Mouse (Mus musculus) adrenal gland, adult 18-20 months (tissue): Measurements from ENCODE around the gene Tab1. TPM values are rescaled to one million over a fixed set of nuclear protein-coding genes. Genes with fewer than 3 reads are reported as not detected.

Experiments used
- DNase-seq, 2 experiments: peaks; one replicate each; pipeline ENCODE4 v3.0.0; 2021 to 2022; ENCODE audit warnings: low spot score in 2 of 2
- long read RNA-seq, 2 experiments: library from polyadenylated mRNA; stranded (forward); transcript quantifications; one replicate each; pipeline ENCODE4 v2.0.0; 2021
- total RNA-seq, 2 experiments: library from RNA; stranded (reverse); gene quantifications; 1 replicate in 1 of 2; 2 replicates in 1 of 2; pipeline ENCODE4 v1.2.3; 2021

Tab1 gene
- 1 to 10 TPM; 9.3 to 9.4 TPM for total RNA-seq
- long read RNA-seq, experiment 1, transcript Tab1-201 (11 exons, 2,964 nt) = major isoform, 15 of 20 reads
- long read RNA-seq, experiment 1, partial matches to known transcripts = 0 of 20 reads
- long read RNA-seq, experiment 1, other reads (novel, unspliced or antisense) = 5 of 20 reads
- long read RNA-seq, experiment 2, transcript Tab1-201 (11 exons, 2,964 nt) = major isoform, 44 of 59 reads
- long read RNA-seq, experiment 2, partial matches to known transcripts = 14 of 59 reads
- long read RNA-seq, experiment 2, other reads (novel, unspliced or antisense) = 1 of 59 reads

- DNase-seq = peak; percentile 91
These were observed at the start of gene Tab1 for GRCm38 (mm10) chr15:80132993-80133586. Gene Tab1 (plus strand): TSS chr15:80133127.

- peak; percentile 97 to 98 for DNase-seq
These were observed 49.6 kb upstream of the Tab1 start for GRCm38 (mm10) chr15:80083276-80083731.

GRCm38 (mm10) chr15:80083740-80084139 lies 49.2 kb upstream of the Tab1 start:
- DNase-seq = no peak

- no peak for DNase-seq
These were observed 45.4 kb upstream of the Tab1 start for GRCm38 (mm10) chr15:80087406-80088012.

- peak; percentile 82 to 85 for DNase-seq
These were observed 44.3 kb upstream of the Tab1 start for GRCm38 (mm10) chr15:80088637-80089036.

GRCm38 (mm10) chr15:80090155-80090554 lies 42.8 kb upstream of the Tab1 start:
- DNase-seq = no peak

GRCm38 (mm10) chr15:80090741-80091120 lies 42.2 kb upstream of the Tab1 start:
- no peak for DNase-seq

GRCm38 (mm10) chr15:80091121-80091955 lies 41.6 kb upstream of the Tab1 start, which contains the start of the genes Syngr1 and Rpl3:
Gene Syngr1 (plus strand): TSS chr15:80091334.
Gene Rpl3 (minus strand): TSS chr15:80091868.
- peak; percentile 83 to 91 for DNase-seq

- DNase-seq = no peak
These were observed 40.9 kb upstream of the Tab1 start for GRCm38 (mm10) chr15:80092041-80092441.

GRCm38 (mm10) chr15:80092599-80092998 lies 40.3 kb upstream of the Tab1 start:
- DNase-seq = no peak

- DNase-seq = no peak
These were observed 38.7 kb upstream of the Tab1 start for GRCm38 (mm10) chr15:80094201-80094600.

- DNase-seq = no peak
These were observed 37.3 kb upstream of the Tab1 start for GRCm38 (mm10) chr15:80095596-80095995.

GRCm38 (mm10) chr15:80096406-80096805 lies 36.5 kb upstream of the Tab1 start:
- DNase-seq = no peak

- DNase-seq = peak in 1 of 2 experiments; percentile 50
These were observed 35.7 kb upstream of the Tab1 start for GRCm38 (mm10) chr15:80096946-80097881.

- DNase-seq = no peak
These were observed 34.9 kb upstream of the Tab1 start for GRCm38 (mm10) chr15:80097999-80098461.

- no peak for DNase-seq
These were observed 34.1 kb upstream of the Tab1 start for GRCm38 (mm10) chr15:80098809-80099208.

GRCm38 (mm10) chr15:80099477-80099876 lies 33.5 kb upstream of the Tab1 start:
- DNase-seq = no peak

- no peak for DNase-seq
These were observed 32.7 kb upstream of the Tab1 start for GRCm38 (mm10) chr15:80100196-80100595.

GRCm38 (mm10) chr15:80100871-80101270 lies 32.1 kb upstream of the Tab1 start:
- DNase-seq = no peak

GRCm38 (mm10) chr15:80101503-80101902 lies 31.4 kb upstream of the Tab1 start:
- DNase-seq = no peak
